Mouse (Mus musculus) embryonic facial prominence, embryonic 10.5 days (tissue): ENCODE results near the gene Tmem165. TPM values are rescaled to one million over a fixed set of nuclear protein-coding genes. Genes with fewer than 3 reads are reported as not detected.

Experiments used
- DNase-seq: peaks from one replicate; pipeline ENCODE4 v3.0.0-alpha.2; 2017; ENCODE audit warnings: low spot score
- H3K27ac ChIP-seq: fragments of 300-500 bp; sonication (generic); replicated peaks from 2 replicates; pipeline ENCODE4 v1.5.1; 2016; ENCODE audit warnings: mild to moderate bottlenecking
- H3K27me3 ChIP-seq: fragments of 300-500 bp; sonication (generic); replicated peaks from 2 replicates; pipeline ENCODE4 v1.6.1; 2016; ENCODE audit warnings: low read depth, mild to moderate bottlenecking; ENCODE audit not compliant: poor library complexity, severe bottlenecking
- H3K36me3 ChIP-seq: fragments of 300-500 bp; sonication (generic); replicated peaks from 2 replicates; pipeline ENCODE4 v1.6.1; 2016; ENCODE audit warnings: mild to moderate bottlenecking, moderate library complexity
- H3K4me1 ChIP-seq: fragments of 300-500 bp; sonication (generic); 2 replicates; pipeline ENCODE4 v1.6.1; 2016
- H3K4me3 ChIP-seq: fragments of 300-500 bp; sonication (generic); 2 replicates; pipeline ENCODE4 v1.5.1; 2016; ENCODE audit warnings: mild to moderate bottlenecking, moderate library complexity
- H3K9me3 ChIP-seq: fragments of 300-500 bp; sonication (generic); 2 replicates; pipeline ENCODE4 v1.6.1; 2016; ENCODE audit warnings: mild to moderate bottlenecking
- WGBS: fragments of 180-500 bp; shearing (Covaris S2); methylation state at CpG from one replicate; pipeline ENCODE4 v1.1.7; 2016; 5-methylcytosine and 5-hydroxymethylcytosine counted together
- polyA plus RNA-seq: library from polyadenylated mRNA; unstranded; fragments of >200 nt; fragmentation: Nextera tagmentation; extraction: Ambion mirVana; gene quantifications from 2 replicates; pipeline ENCODE4 v1.2.1, GENCODE M21; 2016

Tmem165 gene
- polyA plus RNA-seq, result 74.0 and 74.1 TPM in 2 replicates

- Histone ChIP-seq H3K27ac (peak within 1 kb of the TSS; percentile 98), H3K4me1 (peaks cover 31% of the 10 kb centered on the region), H3K9me3 (no peaks in the 10 kb centered on the region), H3K27me3 (peaks cover 8% of the 10 kb centered on the region; the same call in 1 of the 2 replicates), H3K4me3 (peak within 1 kb of the TSS; percentile 93), H3K36me3 (peaks cover 26% of the 10 kb centered on the region)
- peak; percentile 96 for DNase-seq
- under 1% methylated on average over 62 of the region's 62 CpGs for WGBS
These were observed at the start of gene Tmem165 for GRCm38 (mm10) chr5:76183750-76184261. TSS of gene Tmem165 (plus strand) at chr5:76183880.

- 87% methylated on average over 1 of the region's 1 CpGs for WGBS
- Histone ChIP-seq H3K4me1 (peaks cover 10% of the 10 kb centered on the region), H3K27me3 (no peaks in the 10 kb centered on the region), H3K27ac (no peak overlapping the region), H3K4me3 (no peak overlapping the region), H3K36me3 (no peaks in the 10 kb centered on the region), H3K9me3 (no peaks in the 10 kb centered on the region)
- no peak for DNase-seq
These were observed 48.0 kb upstream of the Tmem165 start for GRCm38 (mm10) chr5:76135644-76136043.

DNA sequence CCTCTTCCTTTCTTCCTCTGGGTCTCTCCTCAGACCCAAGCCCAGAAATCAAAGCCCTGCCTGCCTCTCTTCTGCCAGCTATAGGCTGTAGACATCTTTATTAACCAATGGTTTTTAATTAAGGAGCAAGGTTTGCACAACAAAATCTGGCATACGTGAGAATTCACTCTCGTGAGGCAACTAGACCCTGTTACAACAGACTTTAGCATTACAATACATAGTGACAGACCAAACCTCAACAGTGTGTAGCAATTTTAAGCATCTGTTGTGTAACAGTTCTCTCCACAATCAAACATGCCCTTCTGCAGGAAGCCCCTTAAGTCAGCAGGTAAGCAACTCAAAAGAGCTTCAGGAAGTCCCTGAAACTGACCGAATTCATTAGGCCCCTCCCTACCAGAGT lies 47.4 kb upstream of the Tmem165 start:
- H3K36me3 ChIP-seq, result no peaks in the 10 kb centered on the region
- DNase-seq, result no peak
- WGBS, result 92% methylated on average over 3 of the region's 3 CpGs

GRCm38 (mm10) chr5:76137586-76137985 lies 46.1 kb upstream of the Tmem165 start:
- Histone ChIP-seq H3K27ac (no peak overlapping the region), H3K36me3 (no peaks in the 10 kb centered on the region), H3K4me1 (peaks cover 15% of the 10 kb centered on the region), H3K27me3 (no peaks in the 10 kb centered on the region), H3K9me3 (no peaks in the 10 kb centered on the region), H3K4me3 (no peak overlapping the region)
- WGBS, result 100% methylated on average over 1 of the region's 1 CpGs
- no peak for DNase-seq

More for the DNA sequence above, 47.4 kb upstream of the Tmem165 start:
- Histone ChIP-seq H3K9me3 (no peaks in the 10 kb centered on the region), H3K27me3 (no peaks in the 10 kb centered on the region), H3K4me1 (peaks cover 13% of the 10 kb centered on the region), H3K4me3 (no peak overlapping the region), H3K27ac (no peak overlapping the region)

- Histone ChIP-seq H3K9me3 (no peaks in the 10 kb centered on the region), H3K27me3 (no peaks in the 10 kb centered on the region), H3K36me3 (no peaks in the 10 kb centered on the region), H3K4me3 (no peak overlapping the region), H3K27ac (no peak overlapping the region), H3K4me1 (peaks cover 15% of the 10 kb centered on the region)
- DNase-seq, result no peak
- 85% methylated on average over 1 of the region's 1 CpGs for WGBS
These were observed 45.6 kb upstream of the Tmem165 start for GRCm38 (mm10) chr5:76138071-76138470.

DNA sequence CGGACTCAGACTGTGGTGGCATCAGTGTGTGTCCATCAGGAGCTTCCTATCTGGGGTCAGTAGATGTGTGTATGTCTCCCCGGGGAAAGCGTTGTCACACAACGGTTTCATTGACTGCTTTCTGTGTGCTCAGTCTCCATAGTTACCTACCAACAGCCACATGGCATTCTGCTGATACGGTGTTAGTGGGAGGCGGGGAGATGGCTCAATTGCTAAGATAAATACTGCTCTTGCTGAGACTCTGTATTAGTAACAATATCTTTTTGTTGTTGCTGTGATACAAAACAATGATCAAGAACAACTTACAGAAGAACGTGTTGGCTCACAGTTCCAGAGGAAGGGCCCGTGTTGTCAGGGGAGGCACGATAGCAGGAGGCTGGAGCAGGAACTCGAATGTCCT lies 45.2 kb upstream of the Tmem165 start:
- 76% methylated on average over 10 of the region's 10 CpGs for WGBS
- Histone ChIP-seq H3K4me1 (peaks cover 15% of the 10 kb centered on the region), H3K36me3 (no peaks in the 10 kb centered on the region), H3K4me3 (no peak overlapping the region), H3K27ac (no peak overlapping the region), H3K27me3 (no peaks in the 10 kb centered on the region), H3K9me3 (no peaks in the 10 kb centered on the region)
- DNase-seq, result no peak

DNA sequence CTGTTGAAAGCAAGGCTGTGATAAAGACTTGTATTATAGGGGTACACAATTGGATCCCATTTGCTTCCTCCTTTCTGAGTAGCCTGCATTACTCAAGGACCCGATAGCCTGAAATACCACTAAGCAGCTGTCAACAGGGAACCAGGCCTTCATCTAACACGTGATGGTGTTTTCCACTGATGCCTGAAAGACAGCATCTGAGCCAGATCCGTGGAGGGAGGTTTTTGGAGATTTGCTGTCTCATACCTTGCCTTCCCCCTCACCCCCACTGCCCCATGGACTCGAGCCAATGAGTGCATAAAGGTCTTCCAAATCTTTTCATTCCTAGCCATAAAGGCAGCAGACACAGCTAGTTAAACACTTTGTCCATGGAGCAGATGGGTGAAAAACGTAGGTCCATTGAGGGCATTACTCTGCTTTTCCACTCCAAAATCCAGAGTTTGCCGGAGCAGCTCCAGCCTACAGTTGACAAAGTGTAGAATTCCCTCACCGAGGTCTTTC lies 44.5 kb upstream of the Tmem165 start:
- WGBS, result 56% methylated on average over 7 of the region's 7 CpGs
- no peak for DNase-seq
- Histone ChIP-seq H3K36me3 (no peaks in the 10 kb centered on the region), H3K4me3 (peak overlapping the region; percentile 77), H3K27ac (no peak overlapping the region), H3K9me3 (no peaks in the 10 kb centered on the region), H3K27me3 (no peaks in the 10 kb centered on the region), H3K4me1 (peaks cover 15% of the 10 kb centered on the region)

GRCm38 (mm10) chr5:76139808-76140729 lies 43.6 kb upstream of the Tmem165 start, which contains the start of gene Srd5a3:
TSS of gene Srd5a3 (plus strand) at chr5:76140271.
- Histone ChIP-seq H3K27me3 (no peaks in the 10 kb centered on the region), H3K9me3 (no peaks in the 10 kb centered on the region), H3K4me3 (peak within 1 kb of the TSS; percentile 77), H3K36me3 (no peaks in the 10 kb centered on the region), H3K4me1 (peaks cover 15% of the 10 kb centered on the region), H3K27ac (peak within 1 kb of the TSS; percentile 97)
- DNase-seq, result peak; percentile 96
- under 1% methylated on average over 69 of the region's 69 CpGs for WGBS

DNA sequence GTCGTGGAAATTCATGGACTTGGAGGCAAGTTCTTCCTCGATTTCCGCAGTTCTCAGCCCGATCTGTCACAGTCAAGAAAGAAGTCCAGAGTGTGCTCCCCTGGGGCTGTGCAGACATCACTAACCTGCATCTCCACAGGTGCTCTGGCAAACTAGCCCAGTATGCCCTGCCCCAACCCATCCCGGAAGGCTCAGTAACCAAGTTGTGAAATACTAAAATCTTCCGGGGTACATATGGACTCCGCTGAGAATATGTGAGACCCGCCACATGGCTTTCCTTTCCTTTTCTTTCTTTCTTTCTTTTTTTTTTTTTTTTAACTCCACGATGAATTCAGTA lies 43.0 kb upstream of the Tmem165 start:
- no peaks in the 10 kb centered on the region for H3K9me3 ChIP-seq
- H3K4me3 ChIP-seq, result peak overlapping the region; percentile 77
- DNase-seq, result no peak
- 13% methylated on average over 9 of the region's 9 CpGs for WGBS
- H3K27me3 ChIP-seq, result no peaks in the 10 kb centered on the region
- H3K4me1 ChIP-seq, result peaks cover 15% of the 10 kb centered on the region
- H3K36me3 ChIP-seq, result no peaks in the 10 kb centered on the region
- peak overlapping the region; percentile 97 for H3K27ac ChIP-seq

DNA sequence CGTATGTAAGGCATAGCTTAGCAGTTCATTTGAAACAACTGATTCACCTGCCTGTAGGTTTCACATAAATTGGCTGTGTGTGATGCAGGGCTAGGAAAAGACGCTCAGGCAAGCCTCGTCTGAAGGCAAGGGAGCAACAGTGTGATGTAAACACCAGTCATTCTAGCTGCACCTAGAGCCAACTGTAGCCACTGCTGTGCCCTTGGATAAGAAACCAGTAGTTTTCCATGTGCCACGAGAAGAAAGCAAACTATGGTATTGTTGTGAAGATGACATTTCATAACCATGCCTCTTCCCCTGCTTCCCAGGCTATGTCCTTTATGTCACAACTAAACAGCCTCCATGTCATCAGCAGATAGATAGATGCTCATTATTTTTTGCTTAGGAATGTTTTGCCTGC lies 40.3 kb upstream of the Tmem165 start:
- Histone ChIP-seq H3K36me3 (no peaks in the 10 kb centered on the region), H3K27ac (no peak overlapping the region), H3K27me3 (no peaks in the 10 kb centered on the region), H3K4me1 (peaks cover 15% of the 10 kb centered on the region), H3K9me3 (no peaks in the 10 kb centered on the region), H3K4me3 (no peak overlapping the region)
- WGBS, result 91% methylated on average over 4 of the region's 4 CpGs
- DNase-seq, result no peak

DNA sequence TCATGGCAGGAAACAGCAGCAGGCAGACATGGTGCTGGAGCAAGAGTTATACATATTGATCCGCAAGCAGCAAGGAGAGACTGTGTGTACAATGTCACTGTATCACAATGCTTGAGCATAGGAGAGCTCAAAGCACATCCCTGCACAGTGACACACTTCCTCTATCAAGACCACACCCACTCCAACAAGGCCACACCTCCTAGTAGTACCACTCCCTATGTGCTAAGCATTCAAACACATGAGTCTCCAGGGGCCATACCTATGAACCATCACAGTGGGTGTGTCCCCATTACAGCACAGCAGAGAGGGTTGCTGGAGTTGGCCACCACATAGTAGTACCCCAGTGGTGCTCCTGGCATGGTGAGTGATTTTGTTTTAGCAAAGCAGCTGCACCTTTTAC lies 37.3 kb upstream of the Tmem165 start:
- no peak for DNase-seq
- H3K9me3 ChIP-seq, result no peaks in the 10 kb centered on the region; the same call in 1 of the 2 replicates
- H3K4me1 ChIP-seq, result peaks cover under 1% of the 10 kb centered on the region; the same call in 1 of the 2 replicates
- H3K36me3 ChIP-seq, result peaks cover 23% of the 10 kb centered on the region
- H3K4me3 ChIP-seq, result no peak overlapping the region
- 98% methylated on average over 1 of the region's 1 CpGs for WGBS
- H3K27me3 ChIP-seq, result no peaks in the 10 kb centered on the region
- H3K27ac ChIP-seq, result no peak overlapping the region

- WGBS, result 94% methylated on average over 6 of the region's 6 CpGs
- Histone ChIP-seq H3K9me3 (no peaks in the 10 kb centered on the region; the same call in 1 of the 2 replicates), H3K27ac (no peak overlapping the region), H3K36me3 (peaks cover 44% of the 10 kb centered on the region), H3K27me3 (no peaks in the 10 kb centered on the region), H3K4me1 (no peaks in the 10 kb centered on the region), H3K4me3 (no peak overlapping the region)
- no peak for DNase-seq
These were observed 34.2 kb upstream of the Tmem165 start for GRCm38 (mm10) chr5:76149436-76149835.

- H3K27me3 ChIP-seq, result no peaks in the 10 kb centered on the region
- DNase-seq, result no peak
- H3K27ac ChIP-seq, result no peak overlapping the region
- no peak overlapping the region for H3K4me3 ChIP-seq
- WGBS, result 90% methylated on average over 6 of the region's 6 CpGs
- no peaks in the 10 kb centered on the region; the same call in 1 of the 2 replicates for H3K9me3 ChIP-seq
- peaks cover 60% of the 10 kb centered on the region for H3K36me3 ChIP-seq
- H3K4me1 ChIP-seq, result no peaks in the 10 kb centered on the region
These were observed 30.7 kb upstream of the Tmem165 start for GRCm38 (mm10) chr5:76152956-76153355.
